Mouse (Mus musculus) layer of hippocampus, adult 2 months (tissue): ENCODE data around the gene Rae1. TPM values are rescaled to one million over a fixed set of nuclear protein-coding genes. Genes with fewer than 3 reads are reported as not detected.

ENCODE experiments used
- DNase-seq, 2 experiments: peaks; one replicate each; pipeline ENCODE4 v3.0.0; 2022; ENCODE audit warnings: low spot score in 2 of 2
- H3K27ac ChIP-seq: fragments of 200-600 bp; 2 replicates; pipeline ENCODE4 v1.8.1; 2022
- H3K4me3 ChIP-seq: fragments of 200-600 bp; 2 replicates; pipeline ENCODE4 v1.8.1; 2022; ENCODE audit warnings: mild to moderate bottlenecking
- CTCF ChIP-seq: fragments of 200-600 bp; conservative IDR thresholded peaks from 2 replicates; pipeline ENCODE4 v1.8.1; 2022; ENCODE audit warnings: antibody characterized with exemption, mild to moderate bottlenecking, moderate library complexity
- long read RNA-seq, 2 experiments: library from polyadenylated mRNA; stranded (forward); transcript quantifications; one replicate each; pipeline ENCODE4 v2.0.0; 2021; ENCODE audit warnings: borderline mapping rate in 2 of 2
- total RNA-seq, 2 experiments: library from RNA; stranded (reverse); gene quantifications; 2 replicates each; pipeline ENCODE4 v1.2.3; 2021

The Rae1 gene
- total RNA-seq, result 10 to 100 TPM; 76.7 to 90.6 TPM
- long read RNA-seq, experiment 1, transcript Rae1-201 (12 exons, 1,742 nt), result major isoform, 65 of 92 reads
- long read RNA-seq, experiment 1, partial matches to known transcripts, result 5 of 92 reads
- long read RNA-seq, experiment 1, other reads (novel, unspliced or antisense), result 22 of 92 reads
- long read RNA-seq, experiment 2, transcript Rae1-201 (12 exons, 1,742 nt), result major isoform, 106 of 129 reads
- long read RNA-seq, experiment 2, partial matches to known transcripts, result 3 of 129 reads
- long read RNA-seq, experiment 2, other reads (novel, unspliced or antisense), result 19 of 129 reads

GRCm38 (mm10) chr2:172999630-173000284, at the start of gene Rae1:
Rae1 (plus strand) TSS chr2:173000117.
- DNase-seq, result peak; percentile 98 to 100
- peak; percentile 94 for TF ChIP-seq CTCF
- peak within 1 kb of the TSS; percentile 92 for H3K27ac ChIP-seq
- peak within 1 kb of the TSS; percentile 94 for H3K4me3 ChIP-seq

GRCm38 (mm10) chr2:172950119-172950676, 49.7 kb upstream of the Rae1 start:
- TF ChIP-seq CTCF, result no peak
- H3K27ac ChIP-seq, result no peak overlapping the region
- no peak for DNase-seq
- H3K4me3 ChIP-seq, result no peak overlapping the region

GRCm38 (mm10) chr2:172950722-172951121, 49.2 kb upstream of the Rae1 start:
- H3K4me3 ChIP-seq, result no peak overlapping the region
- no peak overlapping the region for H3K27ac ChIP-seq
- TF ChIP-seq CTCF, result no peak
- DNase-seq, result no peak

GRCm38 (mm10) chr2:172951976-172952375, 47.9 kb upstream of the Rae1 start:
- Histone ChIP-seq H3K27ac (no peak overlapping the region), H3K4me3 (no peak overlapping the region)
- DNase-seq, result no peak
- TF ChIP-seq CTCF, result 0 out of 2 replicates have a peak, but pooled peaks have one; percentile 12

GRCm38 (mm10) chr2:172958579-172958978, 41.3 kb upstream of the Rae1 start:
- no peak for TF ChIP-seq CTCF
- no peak for DNase-seq

GRCm38 (mm10) chr2:172959006-172959768, 40.7 kb upstream of the Rae1 start:
- Histone ChIP-seq H3K4me3 (no peak overlapping the region), H3K27ac (no peak overlapping the region)
- no peak for DNase-seq
- TF ChIP-seq CTCF, result peak; percentile 19; the same call in 1 of the 2 replicates

More at GRCm38 (mm10) chr2:172958579-172958978, 41.3 kb upstream of the Rae1 start:
- H3K4me3 ChIP-seq, result no peak overlapping the region
- H3K27ac ChIP-seq, result no peak overlapping the region

- H3K27ac ChIP-seq, result no peak overlapping the region
- peak; percentile 39 for TF ChIP-seq CTCF
- H3K4me3 ChIP-seq, result no peak overlapping the region
- no peak for DNase-seq
Measured at GRCm38 (mm10) chr2:172960350-172960749, 39.6 kb upstream of the Rae1 start.

- no peak overlapping the region for H3K27ac ChIP-seq
- no peak for TF ChIP-seq CTCF
- DNase-seq, result no peak
Measured at GRCm38 (mm10) chr2:172961211-172961610, 38.7 kb upstream of the Rae1 start.

GRCm38 (mm10) chr2:172965249-172965648, 34.7 kb upstream of the Rae1 start:
- Histone ChIP-seq H3K27ac (no peak overlapping the region), H3K4me3 (no peak overlapping the region)
- DNase-seq, result no peak
- no peak for TF ChIP-seq CTCF

More at GRCm38 (mm10) chr2:172961211-172961610, 38.7 kb upstream of the Rae1 start:
- H3K4me3 ChIP-seq, result no peak overlapping the region

- Histone ChIP-seq H3K4me3 (no peak overlapping the region), H3K27ac (no peak overlapping the region)
- no peak for DNase-seq
- no peak for TF ChIP-seq CTCF
Measured at GRCm38 (mm10) chr2:172966480-172966879, 33.4 kb upstream of the Rae1 start.

- TF ChIP-seq CTCF, result no peak
- H3K27ac ChIP-seq, result no peak overlapping the region
- DNase-seq, result no peak
- no peak overlapping the region for H3K4me3 ChIP-seq
Measured at GRCm38 (mm10) chr2:172971865-172972264, 28.1 kb upstream of the Rae1 start.

- no peak for DNase-seq
- H3K27ac ChIP-seq, result no peak overlapping the region
- TF ChIP-seq CTCF, result no peak
- H3K4me3 ChIP-seq, result no peak overlapping the region
Measured at GRCm38 (mm10) chr2:172973806-172974565, 25.9 kb upstream of the Rae1 start.
